Mouse (Mus musculus): ENCODE measurements at regions not wholly inside any gene's neighbourhood (a gene's known extent, or its start where the extent isn't known, plus 50 kb on each side); places are given as distances from the start of the nearest gene placed in this dataset.

GRCm38 (mm10) chr19:28205691-28206090 is 194.7 kb upstream of the Rfx3 start:
- no peak for DNase-seq (ENCODE audit: low read depth, low spot score)

GRCm38 (mm10) chr19:28203719-28204118 is 192.8 kb upstream of the Rfx3 start:
- no peak for DNase-seq (ENCODE audit: low read depth, low spot score)

- DNase-seq (ENCODE audit: low read depth, low spot score) = no peak
Observed at GRCm38 (mm10) chr19:28199385-28199784, 188.4 kb upstream of the Rfx3 start.

- no peak for DNase-seq (ENCODE audit: low read depth, low spot score)
Observed at GRCm38 (mm10) chr19:28196881-28197280, 185.9 kb upstream of the Rfx3 start.

GRCm38 (mm10) chr19:28192248-28192647 is 181.3 kb upstream of the Rfx3 start:
- DNase-seq (ENCODE audit: low read depth, low spot score) = no peak

GRCm38 (mm10) chr19:28191428-28192116 is 180.6 kb upstream of the Rfx3 start:
- no peak for DNase-seq (ENCODE audit: low read depth, low spot score)

- no peak for DNase-seq (ENCODE audit: low read depth, low spot score)
Observed at GRCm38 (mm10) chr19:28190250-28190649, 179.3 kb upstream of the Rfx3 start.

- DNase-seq (ENCODE audit: low read depth, low spot score) = no peak
Observed at GRCm38 (mm10) chr19:28188363-28188762, 177.4 kb upstream of the Rfx3 start.

- peak; percentile 31 for DNase-seq (ENCODE audit: low read depth, low spot score)
Observed at GRCm38 (mm10) chr19:28182411-28183182, 171.6 kb upstream of the Rfx3 start.

GRCm38 (mm10) chr19:28181171-28181570 is 170.2 kb upstream of the Rfx3 start:
- DNase-seq (ENCODE audit: low read depth, low spot score) = no peak

- DNase-seq (ENCODE audit: low read depth, low spot score) = no peak
Observed at GRCm38 (mm10) chr19:28178114-28178513, 167.1 kb upstream of the Rfx3 start.

GRCm38 (mm10) chr19:28176821-28177220 is 165.9 kb upstream of the Rfx3 start:
- no peak for DNase-seq (ENCODE audit: low read depth, low spot score)

- DNase-seq (ENCODE audit: low read depth, low spot score) = no peak
Observed at GRCm38 (mm10) chr19:28171836-28172534, 161.0 kb upstream of the Rfx3 start.

- no peak for DNase-seq (ENCODE audit: low read depth, low spot score)
Observed at GRCm38 (mm10) chr19:28167451-28168165, 156.6 kb upstream of the Rfx3 start.

- no peak for DNase-seq (ENCODE audit: low read depth, low spot score)
Observed at GRCm38 (mm10) chr19:28166626-28167025, 155.7 kb upstream of the Rfx3 start.

- DNase-seq (ENCODE audit: low read depth, low spot score) = no peak
Observed at GRCm38 (mm10) chr19:28165901-28166361, 155.0 kb upstream of the Rfx3 start.

- no peak for DNase-seq (ENCODE audit: low read depth, low spot score)
Observed at GRCm38 (mm10) chr19:28163195-28163594, 152.2 kb upstream of the Rfx3 start.

- DNase-seq (ENCODE audit: low read depth, low spot score) = no peak
Observed at GRCm38 (mm10) chr19:28160582-28160981, 149.6 kb upstream of the Rfx3 start.

GRCm38 (mm10) chr19:28157196-28157595 is 146.2 kb upstream of the Rfx3 start:
- no peak for DNase-seq (ENCODE audit: low read depth, low spot score)

GRCm38 (mm10) chr19:28137581-28137980 is 126.6 kb upstream of the Rfx3 start:
- no peak for DNase-seq (ENCODE audit: low read depth, low spot score)

GRCm38 (mm10) chr19:28134806-28135205 is 123.8 kb upstream of the Rfx3 start:
- no peak for DNase-seq (ENCODE audit: low read depth, low spot score)
